Mouse (Mus musculus) lung, postnatal 10 days (tissue): ENCODE measurements around the gene Slc25a30.
A peak's percentile ranks its signal among the peaks of the same experiment; 100 is the strongest.
"Not testable (repeated sequence)": the region's sequence is repeated elsewhere in the genome, so short reads cannot be mapped to it uniquely, and the experiment has no call there.

Experiments used
- DNase-seq: peaks from one replicate; pipeline ENCODE4 v3.0.0; 2021

Slc25a30 gene

GRCm38 (mm10) chr14:75786868-75787793 is at the start of gene Slc25a30:
Gene Slc25a30 (minus strand): TSS chr14:75787037.
- peak; percentile 98 for DNase-seq

GRCm38 (mm10) chr14:75836579-75836978 is 49.7 kb upstream of the Slc25a30 start:
- no peak for DNase-seq

- DNase-seq = peak; percentile 86
These were observed 48.0 kb upstream of the Slc25a30 start for GRCm38 (mm10) chr14:75834739-75835381.

- peak; percentile 89 for DNase-seq
These were observed 47.5 kb upstream of the Slc25a30 start for GRCm38 (mm10) chr14:75834251-75834738.

- peak; percentile 34 for DNase-seq
These were observed 46.9 kb upstream of the Slc25a30 start for GRCm38 (mm10) chr14:75833546-75834250.

GRCm38 (mm10) chr14:75832982-75833381 is 46.1 kb upstream of the Slc25a30 start:
- peak; percentile 37 for DNase-seq

GRCm38 (mm10) chr14:75832031-75832430 is 45.2 kb upstream of the Slc25a30 start:
- DNase-seq = peak; percentile 36

- not testable (repeated sequence) for DNase-seq
These were observed 43.0 kb upstream of the Slc25a30 start for GRCm38 (mm10) chr14:75829817-75830216.

- DNase-seq = peak; percentile 92
These were observed 42.3 kb upstream of the Slc25a30 start for GRCm38 (mm10) chr14:75828866-75829806.

GRCm38 (mm10) chr14:75828221-75828620 is 41.4 kb upstream of the Slc25a30 start:
- DNase-seq = no peak

GRCm38 (mm10) chr14:75826851-75827410 is 40.1 kb upstream of the Slc25a30 start:
- no peak for DNase-seq

- DNase-seq = no peak
These were observed 33.2 kb upstream of the Slc25a30 start for GRCm38 (mm10) chr14:75820007-75820406.

GRCm38 (mm10) chr14:75819341-75819740 is 32.5 kb upstream of the Slc25a30 start:
- DNase-seq = no peak

GRCm38 (mm10) chr14:75818528-75818927 is 31.7 kb upstream of the Slc25a30 start:
- DNase-seq = no peak

GRCm38 (mm10) chr14:75809931-75810330 is 23.1 kb upstream of the Slc25a30 start:
- DNase-seq = no peak

GRCm38 (mm10) chr14:75807800-75808199 is 21.0 kb upstream of the Slc25a30 start:
- peak; percentile 36 for DNase-seq

- no peak for DNase-seq
These were observed 11.0 kb upstream of the Slc25a30 start for GRCm38 (mm10) chr14:75797769-75798386.

- DNase-seq = no peak
These were observed 9.1 kb upstream of the Slc25a30 start for GRCm38 (mm10) chr14:75795918-75796317.

- no peak for DNase-seq
These were observed 7.9 kb upstream of the Slc25a30 start for GRCm38 (mm10) chr14:75794726-75795125.

GRCm38 (mm10) chr14:75794324-75794723 is 7.5 kb upstream of the Slc25a30 start:
- no peak for DNase-seq

- DNase-seq = no peak
These were observed 6.3 kb upstream of the Slc25a30 start for GRCm38 (mm10) chr14:75793110-75793509.
